Mouse (Mus musculus) midbrain, embryonic 13.5 days (tissue): ENCODE data around the gene Vtn. TPM values are rescaled to one million over a fixed set of nuclear protein-coding genes. Genes with fewer than 3 reads are reported as not detected.

ENCODE experiments used
- ATAC-seq: fragments of 200-750 bp; cut with Nextera tagmentation; 2 replicates; pipeline ENCODE4 v1.8.0; 2017; ENCODE audit warnings: mild to moderate bottlenecking, moderate TSS enrichment, moderate library complexity
- H3K27ac ChIP-seq: fragments of 300-500 bp; sonication (generic); 2 replicates; pipeline ENCODE4 v1.5.1; 2015; ENCODE audit warnings: inconsistent platforms, mild to moderate bottlenecking, moderate library complexity
- H3K27me3 ChIP-seq: fragments of 300-500 bp; sonication (generic); 2 replicates; pipeline ENCODE4 v1.6.1; 2015; ENCODE audit warnings: mild to moderate bottlenecking, inconsistent platforms
- H3K36me3 ChIP-seq: fragments of 300-500 bp; sonication (generic); 2 replicates; pipeline ENCODE4 v1.6.1; 2015; ENCODE audit warnings: mild to moderate bottlenecking, inconsistent platforms
- H3K4me1 ChIP-seq: fragments of 300-500 bp; sonication (generic); replicated peaks from 2 replicates; pipeline ENCODE4 v1.6.1; 2015; ENCODE audit warnings: inconsistent platforms
- H3K4me2 ChIP-seq: fragments of 300-500 bp; sonication (generic); replicated peaks from 2 replicates; pipeline ENCODE4 v1.6.1; 2015; ENCODE audit warnings: moderate library complexity, mild to moderate bottlenecking, inconsistent platforms
- H3K4me3 ChIP-seq: fragments of 300-500 bp; sonication (generic); replicated peaks from 2 replicates; pipeline ENCODE4 v1.5.1; 2015; ENCODE audit warnings: mild to moderate bottlenecking, inconsistent platforms
- H3K9ac ChIP-seq: fragments of 300-500 bp; sonication (generic); replicated peaks from 2 replicates; pipeline ENCODE4 v1.6.1; 2015; ENCODE audit warnings: mild to moderate bottlenecking, inconsistent platforms
- H3K9me3 ChIP-seq: fragments of 300-500 bp; sonication (generic); 2 replicates; pipeline ENCODE4 v1.6.1; 2016; ENCODE audit warnings: mild to moderate bottlenecking, inconsistent platforms
- WGBS: fragments of 180-500 bp; shearing (Covaris S2); methylation state at CpG from one replicate; pipeline ENCODE4 v1.1.7; 2015; 5-methylcytosine and 5-hydroxymethylcytosine counted together
- polyA plus RNA-seq: library from polyadenylated mRNA; unstranded; fragments of >200 nt; fragmentation: Nextera tagmentation; extraction: Ambion mirVana; gene quantifications from 2 replicates; pipeline ENCODE4 v1.2.1, GENCODE M21; 2015

The Vtn gene
- polyA plus RNA-seq, 1 experiment from 2014 or later, result 138 TPM

DNA sequence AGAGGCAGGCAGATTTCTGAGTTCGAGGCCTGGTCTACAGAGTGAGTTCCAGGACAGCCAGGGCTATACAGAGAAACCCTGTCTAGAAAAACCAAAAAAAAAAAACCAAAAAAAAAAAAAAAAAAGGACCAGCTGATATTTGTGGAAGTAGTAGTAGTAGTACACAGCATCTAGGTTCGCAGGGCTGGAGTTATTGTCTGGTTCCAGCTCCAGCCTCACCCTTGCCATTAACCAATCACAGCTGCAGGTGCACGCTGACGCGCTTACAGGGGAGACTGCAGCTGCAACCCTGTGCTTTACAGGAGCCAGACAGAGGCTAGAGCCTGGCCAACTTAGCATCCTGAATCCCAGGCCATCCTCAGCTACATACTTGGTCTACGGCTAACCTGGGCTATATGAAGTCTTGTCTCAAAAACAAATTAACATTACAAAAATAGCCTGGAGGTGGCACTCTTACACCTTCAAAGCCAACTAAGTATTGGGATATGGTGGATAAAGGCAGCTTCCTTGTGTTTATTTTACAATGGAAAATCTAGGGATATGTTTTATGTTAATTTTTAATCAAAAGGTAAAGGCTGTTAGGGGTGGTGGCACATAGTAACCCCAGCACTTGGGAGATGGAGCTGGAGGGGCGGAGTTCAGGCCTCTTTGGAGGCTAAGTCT lies 45.7 kb downstream of the Vtn start:
- 97% methylated on average over 7 of the region's 7 CpGs for WGBS
- Histone ChIP-seq H3K4me1 (peaks cover 11% of the 10 kb centered on the region), H3K27ac (no peak overlapping the region), H3K9me3 (no peaks in the 10 kb centered on the region), H3K9ac (no peak overlapping the region), H3K4me2 (no peak overlapping the region), H3K4me3 (no peak overlapping the region), H3K36me3 (peaks cover 36% of the 10 kb centered on the region), H3K27me3 (no peaks in the 10 kb centered on the region)
- ATAC-seq, result no peak

DNA sequence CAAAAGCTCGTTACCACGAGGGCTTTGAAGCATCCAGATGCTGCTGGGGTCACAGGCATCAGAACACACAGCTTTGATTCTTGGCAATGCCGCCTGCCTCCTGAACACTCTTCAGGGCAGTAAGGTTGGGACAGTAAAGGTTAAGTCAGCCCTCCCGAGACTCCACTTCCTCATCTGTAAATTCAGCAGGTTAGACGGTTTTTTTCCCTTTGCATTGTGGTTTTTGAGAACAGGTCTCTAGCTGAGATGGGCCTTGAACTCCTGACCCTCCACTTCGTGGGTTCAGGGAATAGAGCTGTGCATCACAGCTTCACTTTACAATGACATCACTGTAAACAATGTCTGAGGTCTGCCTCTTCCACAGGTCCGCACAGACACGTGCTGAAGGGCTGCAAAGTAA lies 46.3 kb downstream of the Vtn start:
- H3K9me3 ChIP-seq, result no peaks in the 10 kb centered on the region
- 80% methylated on average over 8 of the region's 8 CpGs for WGBS
- no peak for ATAC-seq
- no peak overlapping the region for H3K4me3 ChIP-seq
- peaks cover 30% of the 10 kb centered on the region for H3K36me3 ChIP-seq
- H3K9ac ChIP-seq, result no peak overlapping the region
- H3K27me3 ChIP-seq, result no peaks in the 10 kb centered on the region
- no peak overlapping the region for H3K4me2 ChIP-seq
- peaks cover 17% of the 10 kb centered on the region for H3K4me1 ChIP-seq
- no peak overlapping the region for H3K27ac ChIP-seq

DNA sequence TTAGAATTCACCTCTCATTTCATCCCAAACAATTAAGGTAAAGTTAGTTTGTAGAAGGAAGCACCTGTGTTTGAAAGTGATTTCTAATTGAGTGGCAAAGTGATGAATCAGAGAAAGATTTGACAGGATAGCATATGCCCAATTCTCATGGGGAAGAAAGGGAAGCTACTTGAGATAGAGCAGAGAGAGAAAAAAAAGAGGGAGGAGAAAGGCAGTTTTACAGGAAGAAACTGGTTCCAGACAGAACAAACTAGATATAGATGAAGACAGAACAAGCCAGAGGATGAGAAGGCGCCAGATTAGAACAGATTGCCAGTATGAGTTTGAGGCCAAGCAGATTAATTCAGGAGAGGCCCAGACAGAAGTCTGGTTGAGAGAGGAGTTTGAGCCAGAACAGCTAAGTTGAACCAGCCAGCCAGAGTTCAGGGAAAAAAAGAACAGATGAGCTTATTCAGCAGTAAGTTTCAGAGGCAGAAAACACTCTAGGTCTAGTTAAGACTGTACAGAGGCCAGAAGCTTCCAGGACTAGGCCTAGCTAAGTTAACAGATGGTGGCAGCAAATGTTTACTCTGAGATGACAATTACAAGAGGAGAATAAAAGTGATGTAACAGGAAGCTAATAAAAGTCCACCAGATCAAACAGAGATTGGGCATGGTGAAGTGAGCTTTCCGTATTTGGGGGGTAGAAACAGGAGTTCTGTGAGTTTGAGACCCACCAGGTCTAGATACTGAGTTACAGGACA lies 49.0 kb downstream of the Vtn start:
- no peak for ATAC-seq
- Histone ChIP-seq H3K27ac (no peak overlapping the region), H3K9me3 (no peaks in the 10 kb centered on the region), H3K9ac (no peak overlapping the region), H3K4me3 (no peak overlapping the region), H3K27me3 (no peaks in the 10 kb centered on the region), H3K36me3 (peaks cover 11% of the 10 kb centered on the region), H3K4me1 (peaks cover 20% of the 10 kb centered on the region), H3K4me2 (no peak overlapping the region)
- 93% methylated on average over 2 of the region's 2 CpGs for WGBS

DNA sequence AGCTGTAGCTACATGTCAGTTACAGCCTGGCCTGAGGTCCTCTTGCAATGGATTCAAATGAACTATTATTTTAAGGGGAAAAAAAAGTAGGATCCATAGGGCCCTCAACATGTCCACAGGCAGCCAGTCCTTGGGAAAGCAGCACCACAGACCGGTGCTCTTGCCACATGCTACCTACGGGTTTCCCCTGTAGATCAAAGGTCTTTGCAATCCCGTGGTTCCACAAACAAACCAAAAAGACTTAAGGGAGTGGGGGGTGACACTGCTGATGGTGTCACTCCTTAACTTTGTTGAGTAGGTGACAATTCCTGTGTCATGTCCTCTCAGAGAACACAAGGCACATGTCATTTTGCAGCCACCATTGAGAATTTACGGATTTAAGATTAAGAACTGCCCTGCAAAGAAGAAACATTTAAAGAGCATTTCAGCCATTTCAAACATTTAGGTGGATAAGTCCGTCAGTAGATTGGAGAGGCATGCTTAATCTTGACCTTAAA lies 50.6 kb downstream of the Vtn start:
- peak overlapping the region; percentile 71 for H3K9ac ChIP-seq
- 10% methylated on average over 5 of the region's 5 CpGs for WGBS
- peaks cover 4% of the 10 kb centered on the region; the same call in 1 of the 2 replicates for H3K36me3 ChIP-seq
- no peak overlapping the region for H3K27ac ChIP-seq
- H3K4me3 ChIP-seq, result peak overlapping the region; percentile 64
- H3K4me2 ChIP-seq, result peak overlapping the region; percentile 82
- H3K9me3 ChIP-seq, result no peaks in the 10 kb centered on the region
- peaks cover 20% of the 10 kb centered on the region for H3K4me1 ChIP-seq
- H3K27me3 ChIP-seq, result no peaks in the 10 kb centered on the region
- no peak for ATAC-seq

DNA sequence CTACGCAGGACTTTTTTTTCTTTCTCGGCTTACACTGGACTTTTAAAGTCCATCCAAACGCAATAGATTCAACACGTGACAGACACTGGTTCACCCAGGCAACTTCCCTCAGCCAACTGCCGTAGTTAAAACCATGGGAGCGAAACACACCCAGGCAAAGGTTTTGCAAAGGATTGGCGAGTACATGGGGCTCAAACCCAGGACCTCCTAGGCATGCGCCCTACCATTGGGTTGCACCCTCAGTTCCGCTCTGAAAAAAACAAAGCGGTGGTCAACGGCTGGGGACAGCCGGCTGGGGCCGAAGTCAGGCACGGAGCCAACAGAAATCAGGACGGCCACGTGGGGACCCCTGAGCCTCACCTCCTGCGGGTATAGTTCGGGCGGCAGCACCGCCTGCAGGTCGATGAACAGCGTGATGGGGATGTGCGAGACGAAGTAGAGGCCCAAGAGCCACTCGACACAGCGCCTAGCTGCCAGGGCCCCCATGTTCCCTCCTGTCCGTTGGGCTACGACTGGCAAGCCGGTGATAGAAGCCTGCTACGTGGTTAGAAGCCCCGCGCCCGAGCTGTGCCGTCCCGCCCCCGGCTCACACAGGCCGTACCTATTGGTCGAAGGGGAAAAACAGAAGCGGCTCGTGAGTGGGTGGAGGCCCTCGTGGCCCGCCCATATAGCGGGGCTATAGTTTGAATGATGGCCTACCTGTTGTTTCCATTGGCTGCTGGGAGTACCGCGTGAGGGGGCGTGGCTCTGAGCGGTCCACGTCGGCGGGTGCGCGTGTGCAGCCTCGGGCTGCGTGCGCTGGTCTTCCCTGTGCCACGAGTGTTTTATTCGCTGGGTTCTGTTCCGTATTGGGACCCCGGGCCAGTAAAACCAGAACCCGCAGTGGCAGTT lies 51.5 kb downstream of the Vtn start, which contains the start of gene Tmem97:
Tmem97 (minus strand) TSS at position 610 of the 891 bp plus-strand sequence.
- peak within 1 kb of the TSS; percentile 82 for H3K4me2 ChIP-seq
- H3K9me3 ChIP-seq, result no peaks in the 10 kb centered on the region
- under 1% methylated on average over 60 of the region's 60 CpGs for WGBS
- peak within 1 kb of the TSS; percentile 71 for H3K9ac ChIP-seq
- H3K36me3 ChIP-seq, result peaks cover 4% of the 10 kb centered on the region; the same call in 1 of the 2 replicates
- peak; percentile 100 for ATAC-seq
- H3K27me3 ChIP-seq, result no peaks in the 10 kb centered on the region
- H3K27ac ChIP-seq, result peak within 1 kb of the TSS; percentile 83
- H3K4me3 ChIP-seq, result peak within 1 kb of the TSS; percentile 64
- H3K4me1 ChIP-seq, result peaks cover 20% of the 10 kb centered on the region

DNA sequence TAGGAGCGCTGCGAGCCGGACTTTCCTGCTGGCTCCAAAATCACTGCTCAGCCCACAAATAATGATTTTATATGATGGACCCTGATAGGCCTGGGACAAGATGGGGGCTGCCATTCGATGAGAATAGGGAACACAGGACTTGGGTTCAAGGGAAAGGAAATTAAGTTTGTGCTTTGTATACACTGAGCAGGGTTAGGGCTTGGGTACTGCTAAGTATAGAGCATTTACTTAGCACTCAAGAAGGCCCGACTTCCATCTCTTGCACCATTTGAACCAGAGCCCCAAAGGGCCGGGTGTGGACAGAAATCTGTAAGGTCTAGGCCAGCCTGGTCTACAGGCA lies 52.1 kb downstream of the Vtn start:
- H3K27me3 ChIP-seq, result no peaks in the 10 kb centered on the region
- no peaks in the 10 kb centered on the region for H3K36me3 ChIP-seq
- no peaks in the 10 kb centered on the region for H3K9me3 ChIP-seq
- peak overlapping the region; percentile 83 for H3K27ac ChIP-seq
- H3K4me3 ChIP-seq, result peak overlapping the region; percentile 64
- H3K4me2 ChIP-seq, result peak overlapping the region; percentile 82
- peaks cover 20% of the 10 kb centered on the region for H3K4me1 ChIP-seq
- ATAC-seq, result peak; percentile 65
- H3K9ac ChIP-seq, result peak overlapping the region; percentile 60
- WGBS, result 34% methylated on average over 6 of the region's 6 CpGs

Other genes starting within 250 kb of the Vtn start
- 60.6 and 62.3 TPM in 2 replicates for gene 2610507B11Rik, start 237.3 kb upstream of the Vtn start, polyA plus RNA-seq
- 0.28 and 0.87 TPM in 2 replicates for gene BC030499, start 208.2 kb upstream of the Vtn start, polyA plus RNA-seq
- 17.3 and 20.7 TPM in 2 replicates for gene Spag5, start 197.6 kb upstream of the Vtn start, polyA plus RNA-seq
- gene Aldoc, start 176.1 kb upstream of the Vtn start, polyA plus RNA-seq, result 26.3 and 28.3 TPM in 2 replicates
- 60.9 and 66.6 TPM in 2 replicates for gene Pigs, start 170.7 kb upstream of the Vtn start, polyA plus RNA-seq
- 69.1 and 75.4 TPM in 2 replicates for gene Unc119, start 155.6 kb upstream of the Vtn start, polyA plus RNA-seq
- gene Foxn1, start 112.5 kb upstream of the Vtn start, polyA plus RNA-seq, result not detected in 2 replicates
- gene Slc13a2, start 76.9 kb upstream of the Vtn start, polyA plus RNA-seq, result not detected in 2 replicates
- gene Slc46a1, start 33.4 kb upstream of the Vtn start, polyA plus RNA-seq, result 20.4 and 20.8 TPM in 2 replicates
- gene Sarm1, start 1.3 kb upstream of the Vtn start, polyA plus RNA-seq, result 41.4 and 47.8 TPM in 2 replicates
- gene Sebox, start 4.4 kb downstream of the Vtn start, polyA plus RNA-seq, result not detected in 2 replicates
- 95.9 and 97.6 TPM in 2 replicates for gene Tmem199, start 13.1 kb downstream of the Vtn start, polyA plus RNA-seq
- gene Poldip2, start 13.1 kb downstream of the Vtn start, polyA plus RNA-seq, result 176 and 178 TPM in 2 replicates
- 55.0 and 58.8 TPM in 2 replicates for gene Tnfaip1, start 37.2 kb downstream of the Vtn start, polyA plus RNA-seq
- 124 and 126 TPM in 2 replicates for gene Ift20, start 37.3 kb downstream of the Vtn start, polyA plus RNA-seq
- 28.7 and 33.5 TPM in 2 replicates for gene Tmem97, start 51.7 kb downstream of the Vtn start, polyA plus RNA-seq
- gene Nlk, start 198.3 kb downstream of the Vtn start, polyA plus RNA-seq, result 30.7 and 33.5 TPM in 2 replicates